In genomic region chr6:42257303-42257863, GRCm38 (mm10) we compare ENCODE assay signal across 1 mouse cellular context.
A peak's percentile ranks its signal among the peaks of the same experiment; 100 is the strongest.
TF ChIP-seq lines count a peak whose summit lies in the region.

No protein-coding gene starts in this region.

TF ChIP-seq in MEL, 35 proteins besides CTCF, POLR2A, EP300 and RAD21 (continued from another document):
- TF ChIP-seq MXI1 (IDR thresholded peaks at IDR 0.05; ENCODE audit: low read depth, low read length) (no peak; the same call in 1 of the 2 replicates), ZC3H11A (IDR thresholded peaks at IDR 0.05; ENCODE audit: low read depth, low read length) (peak; percentile 24; the same call in 1 of the 2 replicates)
